In the genomic region with DNA sequence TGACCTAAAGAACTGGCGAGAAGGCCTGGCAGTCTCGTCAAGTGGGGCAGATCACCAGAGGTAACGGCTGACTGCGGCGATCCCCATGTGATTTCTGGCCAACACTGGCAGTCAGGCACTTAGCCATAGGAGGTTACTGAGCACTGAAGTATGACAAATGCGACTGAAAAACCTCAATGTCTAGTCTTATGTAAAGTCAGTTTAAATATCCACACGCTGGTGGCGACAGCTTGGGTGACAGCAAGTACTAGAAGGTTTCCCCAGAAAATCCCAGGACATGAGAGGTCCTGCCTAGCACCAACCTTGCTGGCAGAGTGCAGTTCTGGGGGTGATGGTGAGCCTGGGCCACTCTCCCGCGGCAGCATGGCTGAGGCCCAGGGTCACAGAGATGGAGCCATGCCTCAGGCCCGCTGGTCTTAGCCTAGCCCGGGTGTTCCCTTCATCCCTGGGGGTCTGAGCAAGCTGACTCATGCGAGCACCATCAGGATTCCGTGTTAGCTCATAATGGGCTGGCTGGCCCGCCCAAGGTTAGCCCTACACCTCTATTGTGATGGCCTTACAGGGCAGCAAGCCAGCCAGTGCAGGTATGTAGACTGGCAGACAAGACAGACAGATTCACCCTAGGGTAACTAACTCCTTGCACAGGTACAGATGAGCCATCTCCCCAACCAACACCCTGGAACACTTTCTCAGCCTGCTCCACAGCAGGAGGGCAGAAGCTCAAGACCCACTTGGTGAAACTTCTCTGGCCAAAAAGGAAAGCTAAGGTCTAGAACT, we compare ENCODE assay signal across 13 mouse cellular contexts. TPM values are rescaled to one million over a fixed set of nuclear protein-coding genes. Genes with fewer than 3 reads are reported as not detected.
A peak's percentile ranks its signal among the peaks of the same experiment; 100 is the strongest.
DNase-seq lines count a peak whose midpoint lies in the region; ATAC-seq and TF ChIP-seq lines count a peak whose summit lies in the region.
"Had no signal": no experiment of that assay in that cellular context is flagged by ENCODE, and none has a peak within 500 bp of the region (broad histone marks: within the 10 kb centered on the region; RNA-seq: fewer than 3 reads in every experiment).

No protein-coding gene starts in this region.

- H3K9ac ChIP-seq in heart, postnatal 0 days (replicated peaks; ENCODE audit: low read depth, low read length), result no peak overlapping the region
- H3K9ac ChIP-seq: hindbrain, embryonic 12.5 days; liver, embryonic 14.5 days had no signal

- H3K4me2 ChIP-seq in heart, postnatal 0 days (ENCODE audit: low read depth, low read length), result peak overlapping the region; percentile 6; the same call in 1 of the 2 replicates
- H3K4me2 ChIP-seq: hindbrain, embryonic 12.5 days had no signal

- H3K9me3 ChIP-seq in heart, postnatal 0 days (replicated peaks; ENCODE audit: control insufficient read depth, low read length), result no peaks in the 10 kb centered on the region
- H3K9me3 ChIP-seq: embryonic facial prominence, embryonic 10.5 days; hindbrain, embryonic 12.5 days; megakaryocyte, embryonic 14.5 days had no signal

- peaks cover 46% of the 10 kb centered on the region for H3K4me1 ChIP-seq in heart, postnatal 0 days (ENCODE audit: control insufficient read depth, insufficient read depth)

- no peak overlapping the region for H3K4me3 ChIP-seq in heart, postnatal 0 days (ENCODE audit: low read depth, low read length)
- H3K4me3 ChIP-seq: embryonic facial prominence, embryonic 10.5 days; hindbrain, embryonic 12.5 days; megakaryocyte, embryonic 14.5 days had no signal

- peak; percentile 61 for DNase-seq in adrenal gland, postnatal 14 days
- DNase-seq in adrenal gland, postnatal 10 days, result no peak
- peak; percentile 64 for DNase-seq in 3134 (ENCODE audit: extremely low read depth, insufficient read length, low spot score)
- DNase-seq in cerebellum, adult 9-11 months, result peak; percentile 80
- no peak for DNase-seq in heart, postnatal 0 days (ENCODE audit: low spot score)
- DNase-seq in thymus, postnatal 36 days, result no peak

- peak overlapping the region; percentile 92 for H3K27ac ChIP-seq in heart, postnatal 0 days (ENCODE audit: low read depth)
- H3K27ac ChIP-seq: embryonic facial prominence, embryonic 10.5 days; hindbrain, embryonic 12.5 days; liver, embryonic 14.5 days had no signal

- ATAC-seq in heart, postnatal 0 days (ENCODE audit: insufficient read depth, low read depth), result no peak
- no peak for ATAC-seq in frontal cortex, adult (ENCODE audit: low TSS enrichment)
- no peak for ATAC-seq in monocyte, adult 5-6 weeks (replicated peaks; ENCODE audit: insufficient number of reproducible peaks, low FRiP score, low TSS enrichment, poor library complexity, severe bottlenecking)
- ATAC-seq: forebrain, embryonic 14.5 days had no signal

- no peaks in the 10 kb centered on the region for H3K36me3 ChIP-seq in heart, postnatal 0 days (replicated peaks; ENCODE audit: control insufficient read depth, insufficient read depth, low read length)
- H3K36me3 ChIP-seq: hindbrain, embryonic 12.5 days had no signal

- no peaks in the 10 kb centered on the region for H3K27me3 ChIP-seq in heart, postnatal 0 days (ENCODE audit: control insufficient read depth, insufficient read depth, low read length)
- H3K27me3 ChIP-seq: hindbrain, embryonic 12.5 days; megakaryocyte, embryonic 14.5 days had no signal

- TF ChIP-seq CTCF in heart, postnatal 0 days (IDR thresholded peaks at IDR 0.05; ENCODE audit: low read depth), result no peak

- TF ChIP-seq EP300 in heart, postnatal 0 days (IDR thresholded peaks at IDR 0.05; ENCODE audit: low read depth), result no peak

- 53% methylated on average over 15 of the region's 15 CpGs for WGBS in heart, postnatal 0 days

RNA-seq across cellular contexts. Expression of gene Akap1, which starts 13.1 kb away (rescaled TPM):
- 128 and 149 TPM in 2 replicates for total RNA-seq in adrenal gland, postnatal 14 days (2021)
- 100 to 1,000 TPM; 136 to 196 TPM for total RNA-seq in adrenal gland, postnatal 10 days (2021)
- total RNA-seq in heart, postnatal 0 days (2014; rRNA removed; ENCODE audit: low replicate concordance), result 125 and 144 TPM in 2 replicates
- 51.4 and 54.0 TPM in 2 replicates for polyA plus RNA-seq in heart, postnatal 0 days (2015; fragmentation: Nextera tagmentation; extraction: Ambion mirVana)
- 0.38 to 2.7 TPM (median 1.2 TPM) in 3 replicates for total RNA-seq in monocyte, adult 5-6 weeks (2017)

Comparison
In these comparisons a context has a peak if more than half of its experiments do, and no peak if none do; other contexts are left out.
1. DNase-seq: peak in adrenal gland, postnatal 14 days (single experiment), 3134 (single experiment) and cerebellum, adult 9-11 months (single experiment); none in adrenal gland, postnatal 10 days (single experiment), heart, postnatal 0 days (single experiment) and thymus, postnatal 36 days (0 of 2).
2. RNA of gene Akap1, which starts 13.1 kb away (total RNA-seq): 136 to 196 TPM in adrenal gland, postnatal 10 days, 128 to 149 TPM in adrenal gland, postnatal 14 days and 125 to 144 TPM in heart, postnatal 0 days; 0.38 to 2.7 TPM in monocyte, adult 5-6 weeks; every median in the first group is over 10 times any median in the second.